Mouse (Mus musculus) layer of hippocampus, adult 2 months (tissue): Measurements from ENCODE around the gene Hoxd12. TPM values are rescaled to one million over a fixed set of nuclear protein-coding genes. Genes with fewer than 3 reads are reported as not detected.

Source experiments
- DNase-seq, 2 experiments: peaks; one replicate each; pipeline ENCODE4 v3.0.0; 2022; ENCODE audit warnings: low spot score in 2 of 2
- H3K27ac ChIP-seq: fragments of 200-600 bp; 2 replicates; pipeline ENCODE4 v1.8.1; 2022
- H3K4me3 ChIP-seq: fragments of 200-600 bp; 2 replicates; pipeline ENCODE4 v1.8.1; 2022; ENCODE audit warnings: mild to moderate bottlenecking
- CTCF ChIP-seq: fragments of 200-600 bp; conservative IDR thresholded peaks from 2 replicates; pipeline ENCODE4 v1.8.1; 2022; ENCODE audit warnings: antibody characterized with exemption, mild to moderate bottlenecking, moderate library complexity
- total RNA-seq, 2 experiments: library from RNA; stranded (reverse); gene quantifications; 2 replicates each; pipeline ENCODE4 v1.2.3; 2021

Gene Hoxd12
- total RNA-seq, 2 experiments from 2014 or later, result not detected

- no peak overlapping the region for H3K4me3 ChIP-seq
- no peak overlapping the region for H3K27ac ChIP-seq
- no peak for TF ChIP-seq CTCF
- DNase-seq, result no peak
These were observed 17.4 kb upstream of the Hoxd12 start for GRCm38 (mm10) chr2:74657251-74658023.

- no peak for TF ChIP-seq CTCF
- no peak overlapping the region for H3K4me3 ChIP-seq
- no peak for DNase-seq
- no peak overlapping the region for H3K27ac ChIP-seq
These were observed 16.7 kb upstream of the Hoxd12 start for GRCm38 (mm10) chr2:74658024-74658666.

- no peak overlapping the region for H3K4me3 ChIP-seq
- DNase-seq, result no peak
- no peak for TF ChIP-seq CTCF
- H3K27ac ChIP-seq, result no peak overlapping the region
These were observed 16.0 kb upstream of the Hoxd12 start for GRCm38 (mm10) chr2:74658667-74659371.

GRCm38 (mm10) chr2:74659507-74660005 is 15.3 kb upstream of the Hoxd12 start, which contains the start of gene Evx2:
TSS of gene Evx2 (minus strand) at chr2:74659557.
- TF ChIP-seq CTCF, result no peak
- no peak within 1 kb of the TSS for H3K27ac ChIP-seq
- no peak within 1 kb of the TSS for H3K4me3 ChIP-seq
- no peak for DNase-seq

- DNase-seq, result no peak
- H3K27ac ChIP-seq, result no peak overlapping the region
- no peak overlapping the region for H3K4me3 ChIP-seq
- no peak for TF ChIP-seq CTCF
These were observed 14.1 kb upstream of the Hoxd12 start for GRCm38 (mm10) chr2:74660421-74661375.

GRCm38 (mm10) chr2:74661685-74662084 is 13.1 kb upstream of the Hoxd12 start:
- DNase-seq, result peak; percentile 17 to 53
- Histone ChIP-seq H3K4me3 (no peak overlapping the region), H3K27ac (no peak overlapping the region)
- peak; percentile 78 for TF ChIP-seq CTCF

- DNase-seq, result peak; percentile 33 to 52
- TF ChIP-seq CTCF, result peak; percentile 88
- no peak overlapping the region for H3K27ac ChIP-seq
- no peak overlapping the region for H3K4me3 ChIP-seq
These were observed 11.4 kb upstream of the Hoxd12 start for GRCm38 (mm10) chr2:74663291-74663925.

GRCm38 (mm10) chr2:74666411-74666810 is 8.4 kb upstream of the Hoxd12 start:
- Histone ChIP-seq H3K27ac (no peak overlapping the region), H3K4me3 (no peak overlapping the region)
- DNase-seq, result no peak
- TF ChIP-seq CTCF, result no peak

GRCm38 (mm10) chr2:74667191-74667841 is 7.5 kb upstream of the Hoxd12 start:
- TF ChIP-seq CTCF, result no peak
- Histone ChIP-seq H3K27ac (no peak overlapping the region), H3K4me3 (no peak overlapping the region)
- DNase-seq, result no peak

GRCm38 (mm10) chr2:74667842-74668357 is 6.9 kb upstream of the Hoxd12 start, which contains the start of gene Hoxd13:
TSS of gene Hoxd13 (plus strand) at chr2:74668310.
- Histone ChIP-seq H3K4me3 (no peak within 1 kb of the TSS), H3K27ac (no peak within 1 kb of the TSS)
- TF ChIP-seq CTCF, result no peak
- no peak for DNase-seq
